Mouse (Mus musculus): ENCODE data around the gene Sorcs3. TPM values are rescaled to one million over a fixed set of nuclear protein-coding genes. Genes with fewer than 3 reads are reported as not detected.

The Sorcs3 gene
- polyA plus RNA-seq, 1 experiment = not detected

- Histone ChIP-seq H3K4me2 (ENCODE audit: low read depth) (no peak overlapping the region), H3K27me3 (ENCODE audit: control insufficient read depth, insufficient read depth, insufficient read length) (no peaks in the 10 kb centered on the region), H3K4me3 (no peak overlapping the region), H3ac (ENCODE audit: control insufficient read depth, insufficient read length) (no peak overlapping the region), H3K36me3 (ENCODE audit: control insufficient read depth, insufficient read depth) (no peaks in the 10 kb centered on the region), H3K79me2 (ENCODE audit: control insufficient read depth, insufficient read depth) (no peaks in the 10 kb centered on the region)
- no peak for TF ChIP-seq REST (IDR thresholded peaks at IDR 0.05; ENCODE audit: insufficient read depth, insufficient read length)
Measured at GRCm38 (mm10) chr19:48725851-48726419, 520.1 kb downstream of the Sorcs3 start.

GRCm38 (mm10) chr19:48727048-48727447 lies 521.2 kb downstream of the Sorcs3 start:
- H3K79me2 ChIP-seq (ENCODE audit: control insufficient read depth, insufficient read depth) = no peaks in the 10 kb centered on the region
- H3K36me3 ChIP-seq (ENCODE audit: control insufficient read depth, insufficient read depth) = no peaks in the 10 kb centered on the region
- H3K4me3 ChIP-seq = no peak overlapping the region
- TF ChIP-seq POLR2A (IDR thresholded peaks at IDR 0.05; ENCODE audit: insufficient read length, low read depth) (no peak), MYOG (IDR thresholded peaks at IDR 0.05; ENCODE audit: control insufficient read depth in 1 of 3, insufficient read depth in 1 of 3, insufficient read length in 2 of 3, low read depth in 2 of 3) (no peak), MYOD1 (IDR thresholded peaks at IDR 0.05; ENCODE audit: control insufficient read depth in 1 of 3, insufficient read length in 2 of 3, low read depth in 2 of 3) (no peak), POLR2AphosphoS2 (IDR thresholded peaks at IDR 0.05; ENCODE audit: insufficient read length, low read depth) (no peak), TCF12 (IDR thresholded peaks at IDR 0.05; ENCODE audit: insufficient read depth, poor library complexity, severe bottlenecking) (no peak), MAX (IDR thresholded peaks at IDR 0.05; ENCODE audit: low read depth) (no peak), USF1 (IDR thresholded peaks at IDR 0.05; ENCODE audit: low read depth) (no peak), TCF3 (IDR thresholded peaks at IDR 0.05; ENCODE audit: insufficient read length, low read depth) (no peak), CEBPB (IDR thresholded peaks at IDR 0.05; ENCODE audit: insufficient read depth, poor library complexity, severe bottlenecking) (no peak)
- no peaks in the 10 kb centered on the region for H3K27me3 ChIP-seq (ENCODE audit: control insufficient read depth, insufficient read depth, insufficient read length)
- H3ac ChIP-seq (ENCODE audit: control insufficient read depth, insufficient read length) = no peak overlapping the region
- H3K4me2 ChIP-seq (ENCODE audit: low read depth) = no peak overlapping the region

- no peak for TF ChIP-seq USF1 (IDR thresholded peaks at IDR 0.05; ENCODE audit: low read depth)
- TF ChIP-seq MYOD1 (IDR thresholded peaks at IDR 0.05; ENCODE audit: control insufficient read depth in 1 of 3, insufficient read length in 2 of 3, low read depth in 2 of 3) = no peak
- H3K79me2 ChIP-seq (ENCODE audit: control insufficient read depth, insufficient read depth) = no peaks in the 10 kb centered on the region
- H3K4me2 ChIP-seq (ENCODE audit: low read depth) = no peak overlapping the region
- H3ac ChIP-seq (ENCODE audit: control insufficient read depth, insufficient read length) = no peak overlapping the region
- no peak overlapping the region for H3K4me3 ChIP-seq
- no peaks in the 10 kb centered on the region for H3K27me3 ChIP-seq (ENCODE audit: control insufficient read depth, insufficient read depth, insufficient read length)
- no peaks in the 10 kb centered on the region for H3K36me3 ChIP-seq (ENCODE audit: control insufficient read depth, insufficient read depth)
Measured at GRCm38 (mm10) chr19:48727601-48728000, 521.8 kb downstream of the Sorcs3 start.

- Histone ChIP-seq H3K36me3 (ENCODE audit: control insufficient read depth, insufficient read depth) (no peaks in the 10 kb centered on the region), H3K4me2 (ENCODE audit: low read depth) (no peak overlapping the region), H3ac (ENCODE audit: control insufficient read depth, insufficient read length) (no peak overlapping the region), H3K27me3 (ENCODE audit: control insufficient read depth, insufficient read depth, insufficient read length) (no peaks in the 10 kb centered on the region), H3K79me2 (ENCODE audit: control insufficient read depth, insufficient read depth) (no peaks in the 10 kb centered on the region), H3K4me3 (no peak overlapping the region)
- TF ChIP-seq POLR2A (IDR thresholded peaks at IDR 0.05; ENCODE audit: insufficient read length, low read depth) (no peak), TCF12 (IDR thresholded peaks at IDR 0.05; ENCODE audit: insufficient read depth, poor library complexity, severe bottlenecking) (no peak), CEBPB (IDR thresholded peaks at IDR 0.05; ENCODE audit: insufficient read depth, poor library complexity, severe bottlenecking) (no peak), TCF3 (IDR thresholded peaks at IDR 0.05; ENCODE audit: insufficient read length, low read depth) (no peak), POLR2AphosphoS2 (IDR thresholded peaks at IDR 0.05; ENCODE audit: insufficient read length, low read depth) (no peak), REST (IDR thresholded peaks at IDR 0.05; ENCODE audit: insufficient read depth, insufficient read length) (no peak), USF1 (IDR thresholded peaks at IDR 0.05; ENCODE audit: low read depth) (no peak), MAX (IDR thresholded peaks at IDR 0.05; ENCODE audit: low read depth) (no peak), SRF (IDR thresholded peaks at IDR 0.05; ENCODE audit: control insufficient read depth, insufficient read length, low read depth) (no peak), MYOG (IDR thresholded peaks at IDR 0.05; ENCODE audit: control insufficient read depth in 1 of 3, insufficient read depth in 1 of 3, insufficient read length in 2 of 3, low read depth in 2 of 3) (no peak), MYOD1 (IDR thresholded peaks at IDR 0.05; ENCODE audit: control insufficient read depth in 1 of 3, insufficient read length in 2 of 3, low read depth in 2 of 3) (no peak), E2F4 (IDR thresholded peaks at IDR 0.05; ENCODE audit: insufficient read depth) (no peak)
Measured at GRCm38 (mm10) chr19:48731731-48732130, 525.9 kb downstream of the Sorcs3 start.

GRCm38 (mm10) chr19:48734370-48734769 lies 528.5 kb downstream of the Sorcs3 start:
- no peak overlapping the region for H3K4me3 ChIP-seq
- no peak overlapping the region for H3K4me2 ChIP-seq (ENCODE audit: low read depth)
- no peaks in the 10 kb centered on the region for H3K27me3 ChIP-seq (ENCODE audit: control insufficient read depth, insufficient read depth, insufficient read length)
- H3K36me3 ChIP-seq (ENCODE audit: control insufficient read depth, insufficient read depth) = no peaks in the 10 kb centered on the region
- no peak overlapping the region for H3ac ChIP-seq (ENCODE audit: control insufficient read depth, insufficient read length)
- no peak for TF ChIP-seq POLR2A (IDR thresholded peaks at IDR 0.05; ENCODE audit: insufficient read length, low read depth)
- H3K79me2 ChIP-seq (ENCODE audit: control insufficient read depth, insufficient read depth) = no peaks in the 10 kb centered on the region

- H3K27me3 ChIP-seq (ENCODE audit: control insufficient read depth, insufficient read depth, insufficient read length) = no peaks in the 10 kb centered on the region
- no peak for TF ChIP-seq E2F4 (IDR thresholded peaks at IDR 0.05; ENCODE audit: insufficient read depth)
- TF ChIP-seq CEBPB (IDR thresholded peaks at IDR 0.05; ENCODE audit: insufficient read depth, poor library complexity, severe bottlenecking) = no peak
- no peak for TF ChIP-seq REST (IDR thresholded peaks at IDR 0.05; ENCODE audit: insufficient read depth, insufficient read length)
- TF ChIP-seq USF1 (IDR thresholded peaks at IDR 0.05; ENCODE audit: low read depth) = no peak
- no peak for TF ChIP-seq MAX (IDR thresholded peaks at IDR 0.05; ENCODE audit: low read depth)
- TF ChIP-seq SRF (IDR thresholded peaks at IDR 0.05; ENCODE audit: control insufficient read depth, insufficient read length, low read depth) = no peak
- TF ChIP-seq TCF12 (IDR thresholded peaks at IDR 0.05; ENCODE audit: insufficient read depth, poor library complexity, severe bottlenecking) = no peak
- no peak for TF ChIP-seq POLR2A (IDR thresholded peaks at IDR 0.05; ENCODE audit: insufficient read length, low read depth)
- TF ChIP-seq MYOG (IDR thresholded peaks at IDR 0.05; ENCODE audit: control insufficient read depth in 1 of 3, insufficient read depth in 1 of 3, insufficient read length in 2 of 3, low read depth in 2 of 3) = no peak
- TF ChIP-seq MYOD1 (IDR thresholded peaks at IDR 0.05; ENCODE audit: control insufficient read depth in 1 of 3, insufficient read length in 2 of 3, low read depth in 2 of 3) = no peak
- no peak for TF ChIP-seq POLR2AphosphoS2 (IDR thresholded peaks at IDR 0.05; ENCODE audit: insufficient read length, low read depth)
- TF ChIP-seq TCF3 (IDR thresholded peaks at IDR 0.05; ENCODE audit: insufficient read length, low read depth) = no peak
- H3K4me3 ChIP-seq = no peak overlapping the region
- no peak overlapping the region for H3K4me2 ChIP-seq (ENCODE audit: low read depth)
- H3K36me3 ChIP-seq (ENCODE audit: control insufficient read depth, insufficient read depth) = no peaks in the 10 kb centered on the region
- no peaks in the 10 kb centered on the region for H3K79me2 ChIP-seq (ENCODE audit: control insufficient read depth, insufficient read depth)
- H3ac ChIP-seq (ENCODE audit: control insufficient read depth, insufficient read length) = no peak overlapping the region
Measured at GRCm38 (mm10) chr19:48737554-48737953, 531.7 kb downstream of the Sorcs3 start.
